Mouse (Mus musculus): ENCODE measurements at regions not wholly inside any gene's neighbourhood (a gene's known extent, or its start where the extent isn't known, plus 50 kb on each side); places are given as distances from the start of the nearest gene placed in this dataset.

GRCm38 (mm10) chr6:53120385-53120784 lies 52.0 kb upstream of the Jazf1 start:
- H3K9ac ChIP-seq (ENCODE audit: low read depth, low read length): no peak overlapping the region
- no peak overlapping the region for H3K4me3 ChIP-seq (ENCODE audit: low read depth, low read length)
- H3K27ac ChIP-seq (ENCODE audit: low read length): no peak overlapping the region
- H3K4me2 ChIP-seq (ENCODE audit: low read length): no peak overlapping the region
- WGBS: 95% methylated on average over 5 of the region's 5 CpGs
- no peaks in the 10 kb centered on the region for H3K4me1 ChIP-seq (ENCODE audit: control insufficient read depth, insufficient read depth, low read length)
- no peaks in the 10 kb centered on the region for H3K9me3 ChIP-seq (replicated peaks; ENCODE audit: control insufficient read depth, low read length, poor library complexity, severe bottlenecking)
- no peaks in the 10 kb centered on the region for H3K27me3 ChIP-seq (ENCODE audit: control insufficient read depth, insufficient read depth, low read depth, low read length)
- H3K36me3 ChIP-seq (ENCODE audit: control insufficient read depth, insufficient read depth, low read length): no peaks in the 10 kb centered on the region
- ATAC-seq: no peak
